Mouse (Mus musculus) embryonic facial prominence, embryonic 11.5 days (tissue): ENCODE results near the gene Pgd. TPM values are rescaled to one million over a fixed set of nuclear protein-coding genes. Genes with fewer than 3 reads are reported as not detected.
A peak's percentile ranks its signal among the peaks of the same experiment; 100 is the strongest.
"Not testable (repeated sequence)": the region's sequence is repeated elsewhere in the genome, so short reads cannot be mapped to it uniquely, and the experiment has no call there.

Experiments
- ATAC-seq: fragments of 200-750 bp; cut with Nextera tagmentation; replicated peaks from 2 replicates; pipeline ENCODE4 v1.8.0; 2017; ENCODE audit warnings: low read depth; ENCODE audit not compliant: insufficient number of reproducible peaks, low FRiP score, low TSS enrichment
- DNase-seq: peaks from one replicate; pipeline ENCODE4 v3.0.0-alpha.2; 2015; ENCODE audit warnings: low spot score
- H3K27ac ChIP-seq: fragments of 300-500 bp; sonication (generic); replicated peaks from 2 replicates; pipeline ENCODE4 v1.5.1; 2014; ENCODE audit warnings: mild to moderate bottlenecking, low read depth, low read length, control low read depth
- H3K27me3 ChIP-seq: fragments of 300-500 bp; sonication (generic); 2 replicates; pipeline ENCODE4 v1.6.1; 2014; ENCODE audit warnings: mild to moderate bottlenecking, low read length, moderate library complexity, mixed read lengths; ENCODE audit not compliant: control insufficient read depth, insufficient read depth
- H3K36me3 ChIP-seq: fragments of 300-500 bp; sonication (generic); replicated peaks from 2 replicates; pipeline ENCODE4 v1.6.1; 2014; ENCODE audit warnings: low read depth, mild to moderate bottlenecking, low read length, moderate library complexity, mixed read lengths; ENCODE audit not compliant: control insufficient read depth, insufficient read depth
- H3K4me1 ChIP-seq: fragments of 300-500 bp; sonication (generic); 2 replicates; pipeline ENCODE4 v1.6.1; 2014; ENCODE audit warnings: low read length, mixed read lengths; ENCODE audit not compliant: control insufficient read depth, insufficient read depth
- H3K4me2 ChIP-seq: fragments of 300-500 bp; sonication (generic); 2 replicates; pipeline ENCODE4 v1.6.1; 2014; ENCODE audit warnings: low read depth, mild to moderate bottlenecking, control low read depth, low read length, moderate library complexity
- H3K4me3 ChIP-seq: fragments of 300-500 bp; sonication (generic); 2 replicates; pipeline ENCODE4 v1.5.1; 2014; ENCODE audit warnings: low read depth, low read length, control low read depth
- H3K9ac ChIP-seq: fragments of 300-500 bp; sonication (generic); replicated peaks from 2 replicates; pipeline ENCODE4 v1.6.1; 2014; ENCODE audit warnings: mild to moderate bottlenecking, control low read depth, low read length
- H3K9me3 ChIP-seq: fragments of 300-500 bp; sonication (generic); replicated peaks from 2 replicates; pipeline ENCODE4 v1.6.1; 2016; ENCODE audit warnings: mild to moderate bottlenecking, low read length, inconsistent platforms, mixed read lengths; ENCODE audit not compliant: control insufficient read depth
- WGBS: fragments of 180-500 bp; shearing (Covaris S2); extraction: QIAGEN DNeasy Blood & Tissue Kit; methylation state at CpG from one replicate; pipeline ENCODE4 v1.1.7; 2014; 5-methylcytosine and 5-hydroxymethylcytosine counted together
- polyA plus RNA-seq: library from polyadenylated mRNA; unstranded; fragments of >200 nt; fragmentation: Nextera tagmentation; extraction: Ambion mirVana; gene quantifications from 2 replicates; pipeline ENCODE4 v1.2.1, GENCODE M21; 2014

Gene Pgd
- polyA plus RNA-seq = 44.5 and 45.0 TPM in 2 replicates

- H3K9ac ChIP-seq = peak within 1 kb of the TSS; percentile 91
- H3K4me1 ChIP-seq = peaks cover 2% of the 10 kb centered on the region; the same call in 1 of the 2 replicates
- H3K36me3 ChIP-seq = no peaks in the 10 kb centered on the region; the same call in none of the 2 replicates
- under 1% methylated on average over 59 of the region's 59 CpGs for WGBS
- H3K27me3 ChIP-seq = no peaks in the 10 kb centered on the region
- peak within 1 kb of the TSS; percentile 70 for H3K27ac ChIP-seq
- no peaks in the 10 kb centered on the region for H3K9me3 ChIP-seq
- H3K4me3 ChIP-seq = peak within 1 kb of the TSS; percentile 93
- ATAC-seq (peak; percentile 98), DNase-seq (peak; percentile 98)
- H3K4me2 ChIP-seq = peak within 1 kb of the TSS; percentile 76
Observed at GRCm38 (mm10) chr4:149166215-149166946, at the start of gene Pgd. Gene Pgd, minus strand, starts transcription at chr4:149166771.

GRCm38 (mm10) chr4:149215982-149216381 lies 49.4 kb upstream of the Pgd start:
- H3K4me2 ChIP-seq = no peak overlapping the region
- H3K27me3 ChIP-seq = no peaks in the 10 kb centered on the region
- peaks cover 9% of the 10 kb centered on the region for H3K36me3 ChIP-seq
- WGBS = 82% methylated on average over 9 of the region's 9 CpGs
- ATAC-seq (no peak), DNase-seq (peak; percentile 29)
- no peak overlapping the region for H3K9ac ChIP-seq
- H3K4me1 ChIP-seq = peaks cover 3% of the 10 kb centered on the region; the same call in 1 of the 2 replicates
- H3K4me3 ChIP-seq = no peak overlapping the region
- no peaks in the 10 kb centered on the region for H3K9me3 ChIP-seq
- H3K27ac ChIP-seq = no peak overlapping the region

- H3K27ac ChIP-seq = no peak overlapping the region
Observed at GRCm38 (mm10) chr4:149215397-149215796, 48.8 kb upstream of the Pgd start.

GRCm38 (mm10) chr4:149214468-149214867 lies 47.9 kb upstream of the Pgd start:
- H3K36me3 ChIP-seq, ATAC-seq, H3K27ac ChIP-seq, H3K4me1 ChIP-seq, H3K27me3 ChIP-seq, H3K9me3 ChIP-seq, H3K9ac ChIP-seq, H3K4me3 ChIP-seq, H3K4me2 ChIP-seq, DNase-seq: not testable (repeated sequence)
- WGBS = 100% methylated on average over 2 of the region's 2 CpGs

More at GRCm38 (mm10) chr4:149215397-149215796, 48.8 kb upstream of the Pgd start:
- H3K27me3 ChIP-seq = no peaks in the 10 kb centered on the region
- DNase-seq = peak; percentile 11
- no peak overlapping the region for H3K4me3 ChIP-seq
- no peak overlapping the region for H3K4me2 ChIP-seq
- H3K36me3 ChIP-seq = peaks cover 9% of the 10 kb centered on the region
- H3K4me1 ChIP-seq = peaks cover 3% of the 10 kb centered on the region; the same call in 1 of the 2 replicates
- no peak overlapping the region for H3K9ac ChIP-seq
- 42% methylated on average over 2 of the region's 2 CpGs for WGBS
- H3K9me3 ChIP-seq = no peaks in the 10 kb centered on the region
- ATAC-seq = no peak

GRCm38 (mm10) chr4:149213466-149213865 lies 46.9 kb upstream of the Pgd start:
- no peak overlapping the region for H3K4me3 ChIP-seq
- ATAC-seq (no peak), DNase-seq (no peak)
- H3K4me2 ChIP-seq = no peak overlapping the region
- H3K9ac ChIP-seq = no peak overlapping the region
- H3K4me1 ChIP-seq = peaks cover 3% of the 10 kb centered on the region; the same call in 1 of the 2 replicates
- H3K36me3 ChIP-seq = peaks cover 9% of the 10 kb centered on the region
- H3K27me3 ChIP-seq = no peaks in the 10 kb centered on the region
- H3K9me3 ChIP-seq = no peaks in the 10 kb centered on the region
- H3K27ac ChIP-seq = no peak overlapping the region
- 97% methylated on average over 9 of the region's 9 CpGs for WGBS

GRCm38 (mm10) chr4:149211441-149211840 lies 44.9 kb upstream of the Pgd start:
- H3K27me3 ChIP-seq, H3K4me1 ChIP-seq, ATAC-seq, H3K9ac ChIP-seq, H3K36me3 ChIP-seq, DNase-seq, H3K27ac ChIP-seq, H3K4me2 ChIP-seq, H3K4me3 ChIP-seq, H3K9me3 ChIP-seq: not testable (repeated sequence)
- WGBS = 92% methylated on average over 6 of the region's 6 CpGs

- Histone ChIP-seq H3K4me2 (no peak overlapping the region), H3K9me3 (no peaks in the 10 kb centered on the region), H3K27ac (no peak overlapping the region), H3K9ac (no peak overlapping the region), H3K4me3 (no peak overlapping the region), H3K4me1 (no peaks in the 10 kb centered on the region), H3K27me3 (no peaks in the 10 kb centered on the region), H3K36me3 (no peaks in the 10 kb centered on the region; the same call in none of the 2 replicates)
- ATAC-seq = no peak
- 82% methylated on average over 3 of the region's 3 CpGs for WGBS
- DNase-seq = no peak
Observed at GRCm38 (mm10) chr4:149202467-149202866, 35.9 kb upstream of the Pgd start.

GRCm38 (mm10) chr4:149201110-149201509 lies 34.5 kb upstream of the Pgd start:
- 93% methylated on average over 4 of the region's 4 CpGs for WGBS
- ATAC-seq = no peak

More at GRCm38 (mm10) chr4:149201110-149201509, 34.5 kb upstream of the Pgd start:
- Histone ChIP-seq H3K27me3 (no peaks in the 10 kb centered on the region), H3K4me3 (no peak overlapping the region), H3K27ac (no peak overlapping the region), H3K9ac (no peak overlapping the region), H3K36me3 (no peaks in the 10 kb centered on the region; the same call in none of the 2 replicates), H3K4me2 (no peak overlapping the region), H3K4me1 (no peaks in the 10 kb centered on the region), H3K9me3 (no peaks in the 10 kb centered on the region)
- DNase-seq = no peak
